Mouse (Mus musculus): ENCODE measurements around the gene Actr5. TPM values are rescaled to one million over a fixed set of nuclear protein-coding genes. Genes with fewer than 3 reads are reported as not detected.

Gene Actr5
- polyA plus RNA-seq (2016; fragmentation: Nextera tagmentation; extraction: Ambion mirVana) = 20.9 and 23.1 TPM in 2 replicates

DNA sequence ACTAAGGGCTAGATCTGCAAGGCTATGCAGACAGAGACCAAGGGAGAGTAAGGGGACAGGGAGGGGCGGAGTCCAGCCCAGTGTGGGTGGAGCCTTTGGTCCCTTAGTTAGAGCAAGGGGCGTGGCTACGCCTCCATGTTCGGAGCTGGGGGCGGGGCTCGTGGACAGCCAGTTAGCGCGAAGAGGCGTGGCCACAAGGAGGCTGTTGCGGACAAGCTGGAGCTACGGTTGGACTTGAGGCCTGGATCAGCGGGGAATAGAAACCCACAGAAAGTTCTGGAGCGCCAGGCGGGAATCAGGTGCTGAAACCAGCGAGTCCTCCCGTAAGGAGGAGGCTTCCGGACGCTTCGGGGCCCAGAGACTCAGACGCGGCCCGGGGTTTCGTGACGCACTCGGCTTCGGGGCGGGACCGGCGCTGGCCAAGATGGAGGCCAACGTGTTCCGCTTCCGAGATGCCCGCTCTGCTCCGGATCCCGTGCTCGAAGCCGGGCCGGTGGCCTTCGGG is at the start of gene Actr5:
Gene Actr5, plus strand, starts transcription at position 171 of the 505 bp plus-strand sequence.
- Histone ChIP-seq H3K4me3 (peak within 1 kb of the TSS; percentile 84), H3K9me3 (no peaks in the 10 kb centered on the region), H3K4me1 (peaks cover 12% of the 10 kb centered on the region), H3K27me3 (peaks cover 12% of the 10 kb centered on the region; the same call in 1 of the 2 replicates), H3K27ac (peak within 1 kb of the TSS; percentile 85), H3K9ac (peak within 1 kb of the TSS; percentile 82), H3K36me3 (peaks cover 19% of the 10 kb centered on the region), H3K4me2 (replicated peaks) (peak within 1 kb of the TSS; percentile 78)
- under 1% methylated on average over 39 of the region's 39 CpGs for WGBS
- ATAC-seq (ENCODE audit: insufficient number of reproducible peaks, insufficient read depth, low FRiP score, low TSS enrichment) = peak; percentile 83

DNA sequence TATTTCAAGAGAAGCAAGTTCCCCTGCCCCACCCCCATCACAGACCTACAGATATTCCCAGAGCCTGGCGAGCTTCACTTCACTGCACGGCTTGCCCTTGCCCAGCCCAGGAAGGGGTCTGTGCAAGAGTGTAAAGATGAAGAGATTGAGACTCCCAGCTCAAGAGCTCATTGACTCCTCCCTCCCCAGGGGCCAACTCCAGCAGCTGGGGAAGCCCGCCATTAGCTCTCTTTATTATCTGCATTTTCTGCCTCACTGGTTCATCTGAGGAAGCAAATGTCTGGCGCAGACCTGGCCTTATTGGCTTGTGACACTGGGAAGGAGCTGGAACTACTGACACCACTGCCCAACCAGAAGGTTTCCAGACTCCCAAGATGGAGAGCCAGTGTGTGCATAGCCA is 44.7 kb upstream of the Actr5 start:
- Histone ChIP-seq H3K27me3 (no peaks in the 10 kb centered on the region), H3K9ac (no peak overlapping the region), H3K4me2 (replicated peaks) (no peak overlapping the region), H3K9me3 (no peaks in the 10 kb centered on the region), H3K27ac (no peak overlapping the region), H3K4me1 (no peaks in the 10 kb centered on the region), H3K4me3 (no peak overlapping the region), H3K36me3 (no peaks in the 10 kb centered on the region)
- no peak for ATAC-seq (ENCODE audit: insufficient number of reproducible peaks, insufficient read depth, low FRiP score, low TSS enrichment)
- WGBS = 79% methylated on average over 4 of the region's 4 CpGs

DNA sequence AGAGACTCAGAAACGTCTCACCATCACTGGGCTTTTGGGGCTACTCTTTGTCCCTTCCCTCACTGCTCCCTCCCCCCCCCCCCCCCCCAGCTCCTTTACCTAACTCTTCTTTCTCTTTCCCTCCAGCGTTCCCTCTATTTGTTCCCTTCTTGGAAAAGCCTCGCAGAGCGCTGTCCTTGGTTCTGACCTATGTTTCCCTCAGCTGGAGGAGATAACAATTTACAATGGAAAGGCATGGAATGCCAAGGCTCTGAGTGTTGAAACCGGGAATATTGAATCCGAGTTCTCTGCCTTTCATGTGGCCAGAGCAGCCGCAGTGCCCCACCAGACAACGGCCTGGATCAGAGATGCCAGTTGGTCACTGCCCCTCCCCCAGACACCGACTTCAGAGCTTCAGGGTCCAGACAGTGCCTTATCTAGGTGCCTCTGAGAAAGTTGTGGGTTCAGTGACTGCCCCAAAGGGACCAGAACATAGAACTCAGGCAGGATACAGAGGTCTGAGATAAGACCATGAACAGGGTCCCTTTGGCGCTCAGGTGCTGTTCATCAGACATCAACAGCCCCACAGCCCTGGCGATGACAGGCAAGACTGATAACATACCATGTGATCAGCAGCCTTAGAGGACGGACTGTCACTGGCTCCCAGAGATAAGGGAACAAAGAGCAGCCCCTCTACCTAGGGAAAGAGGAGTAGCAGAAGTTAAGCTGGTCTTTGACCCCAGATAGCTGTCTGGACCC is 39.9 kb upstream of the Actr5 start:
- WGBS = 12% methylated on average over 12 of the region's 12 CpGs
- ATAC-seq (ENCODE audit: insufficient number of reproducible peaks, insufficient read depth, low FRiP score, low TSS enrichment) = no peak
- no peaks in the 10 kb centered on the region for H3K4me1 ChIP-seq
- no peak overlapping the region for H3K27ac ChIP-seq
- H3K9ac ChIP-seq = no peak overlapping the region
- H3K27me3 ChIP-seq = no peaks in the 10 kb centered on the region; the same call in 1 of the 2 replicates
- no peaks in the 10 kb centered on the region for H3K36me3 ChIP-seq
- no peaks in the 10 kb centered on the region for H3K9me3 ChIP-seq
- H3K4me2 ChIP-seq (replicated peaks) = no peak overlapping the region
- no peak overlapping the region for H3K4me3 ChIP-seq

DNA sequence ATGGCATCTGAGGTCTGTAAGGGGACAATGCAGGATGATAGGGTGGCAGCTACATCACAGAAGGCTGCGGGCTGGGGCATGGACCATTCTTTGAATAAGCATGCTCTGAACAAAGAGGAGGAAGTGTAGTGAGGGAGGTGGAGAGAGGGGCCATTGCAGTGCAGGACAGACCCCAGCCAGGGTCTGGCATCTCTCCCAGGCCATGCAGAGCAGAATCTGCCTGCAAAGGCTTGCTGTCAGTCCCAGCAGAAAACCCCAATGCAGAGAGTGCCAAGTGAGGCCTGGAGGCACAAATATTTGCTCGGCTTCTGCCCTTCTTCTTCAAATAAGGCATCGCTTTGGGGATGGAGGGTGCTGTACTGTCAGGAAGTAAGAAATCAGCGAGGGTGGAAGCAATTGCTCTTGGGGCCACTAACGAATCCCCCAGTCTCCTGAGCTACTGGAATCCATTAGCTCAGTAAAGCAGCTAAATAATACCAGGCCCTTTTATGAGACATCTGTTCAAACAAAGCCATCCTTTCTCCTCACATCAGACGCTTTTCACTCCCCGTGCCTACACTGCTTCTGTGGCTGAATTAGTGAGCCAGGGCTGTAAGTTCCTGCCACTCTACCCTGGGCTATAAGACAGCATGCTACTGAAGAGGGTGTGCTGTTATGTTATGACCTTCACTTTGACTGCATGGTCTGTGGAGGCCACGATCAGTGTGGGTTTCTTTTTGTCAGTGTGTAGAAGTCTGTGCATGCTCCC is 36.0 kb upstream of the Actr5 start:
- no peaks in the 10 kb centered on the region; the same call in 1 of the 2 replicates for H3K27me3 ChIP-seq
- H3K9me3 ChIP-seq = no peaks in the 10 kb centered on the region
- H3K27ac ChIP-seq = no peak overlapping the region
- H3K4me1 ChIP-seq = no peaks in the 10 kb centered on the region
- ATAC-seq (ENCODE audit: insufficient number of reproducible peaks, insufficient read depth, low FRiP score, low TSS enrichment) = no peak
- H3K4me2 ChIP-seq (replicated peaks) = no peak overlapping the region
- WGBS = 25% methylated on average over 8 of the region's 8 CpGs
- H3K9ac ChIP-seq = no peak overlapping the region
- no peak overlapping the region for H3K4me3 ChIP-seq
- H3K36me3 ChIP-seq = no peaks in the 10 kb centered on the region

DNA sequence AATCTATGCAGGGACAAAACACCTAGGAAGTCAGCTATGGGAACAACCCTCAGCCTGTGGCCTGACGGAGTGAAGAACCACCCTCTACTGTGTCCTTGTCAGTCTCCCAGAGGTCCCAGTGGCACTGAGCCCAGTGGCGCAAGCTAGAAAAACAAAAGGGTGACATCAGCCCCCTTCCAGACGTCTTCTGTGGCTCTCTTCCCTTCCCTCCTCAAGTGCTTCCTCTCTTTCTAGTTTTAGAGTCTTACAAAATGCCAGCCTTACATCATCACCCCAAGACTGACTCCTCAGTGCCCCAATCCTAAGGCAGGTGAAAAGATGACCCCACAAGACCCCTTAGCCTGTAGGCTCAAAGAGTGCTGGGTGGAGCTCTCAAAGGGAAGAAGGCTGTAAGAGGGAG is 34.2 kb upstream of the Actr5 start:
- H3K4me3 ChIP-seq = no peak overlapping the region
- H3K9ac ChIP-seq = no peak overlapping the region
- no peak overlapping the region for H3K27ac ChIP-seq
- no peaks in the 10 kb centered on the region for H3K9me3 ChIP-seq
- peaks cover 5% of the 10 kb centered on the region; the same call in 1 of the 2 replicates for H3K4me1 ChIP-seq
- ATAC-seq (ENCODE audit: insufficient number of reproducible peaks, insufficient read depth, low FRiP score, low TSS enrichment) = no peak
- H3K4me2 ChIP-seq (replicated peaks) = no peak overlapping the region
- peaks cover 8% of the 10 kb centered on the region; the same call in 1 of the 2 replicates for H3K27me3 ChIP-seq
- 68% methylated on average over 3 of the region's 3 CpGs for WGBS
- H3K36me3 ChIP-seq = no peaks in the 10 kb centered on the region

DNA sequence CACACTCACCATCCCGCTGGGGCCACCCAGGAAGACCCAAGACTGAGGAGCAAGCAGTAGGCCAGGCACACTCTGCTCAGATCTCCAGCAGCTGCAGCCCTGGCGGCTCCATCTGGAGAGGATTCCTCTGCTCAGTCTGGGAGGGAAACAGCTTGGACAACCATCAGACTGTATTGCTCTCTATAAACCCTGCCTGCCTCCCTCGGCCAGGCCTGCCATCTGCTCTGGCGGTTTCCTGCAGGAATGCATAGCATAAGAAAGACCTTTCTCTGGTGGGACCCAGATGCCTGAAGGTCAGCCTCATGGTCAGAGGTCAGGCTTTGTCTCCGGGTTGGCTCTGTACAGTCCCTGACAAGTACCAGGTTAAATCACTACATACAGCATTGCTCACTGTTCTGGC is 33.4 kb upstream of the Actr5 start:
- ATAC-seq (ENCODE audit: insufficient number of reproducible peaks, insufficient read depth, low FRiP score, low TSS enrichment) = no peak

DNA sequence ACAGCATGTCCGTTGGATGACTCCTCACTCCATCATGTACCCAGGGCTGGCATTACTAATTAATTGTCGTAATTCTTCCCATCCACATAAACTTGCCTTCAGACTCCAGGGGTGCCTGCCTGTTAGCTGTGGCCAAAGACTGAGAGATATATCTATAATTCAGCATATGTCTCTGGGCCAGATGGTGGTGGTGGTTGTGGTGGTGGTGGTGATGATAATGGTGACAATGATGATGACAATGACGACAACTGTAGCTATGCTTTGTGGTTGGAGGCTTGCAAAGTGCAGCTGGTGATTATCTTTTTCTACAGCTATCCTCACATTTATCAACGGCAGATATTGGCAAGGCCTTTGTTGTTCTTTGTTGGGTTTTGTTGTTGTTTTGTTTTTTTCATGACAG is 31.3 kb upstream of the Actr5 start:
- Histone ChIP-seq H3K9ac (no peak overlapping the region), H3K36me3 (no peaks in the 10 kb centered on the region), H3K27ac (no peak overlapping the region), H3K4me1 (peaks cover 6% of the 10 kb centered on the region; the same call in 1 of the 2 replicates), H3K4me2 (replicated peaks) (no peak overlapping the region), H3K9me3 (no peaks in the 10 kb centered on the region), H3K27me3 (peaks cover 12% of the 10 kb centered on the region; the same call in 1 of the 2 replicates), H3K4me3 (no peak overlapping the region)
- WGBS = 81% methylated on average over 4 of the region's 4 CpGs
- no peak for ATAC-seq (ENCODE audit: insufficient number of reproducible peaks, insufficient read depth, low FRiP score, low TSS enrichment)

More for the DNA sequence above, 33.4 kb upstream of the Actr5 start:
- Histone ChIP-seq H3K4me1 (peaks cover 6% of the 10 kb centered on the region; the same call in 1 of the 2 replicates), H3K9me3 (no peaks in the 10 kb centered on the region), H3K4me2 (replicated peaks) (no peak overlapping the region), H3K27me3 (peaks cover 10% of the 10 kb centered on the region; the same call in 1 of the 2 replicates), H3K4me3 (no peak overlapping the region), H3K27ac (no peak overlapping the region), H3K9ac (no peak overlapping the region), H3K36me3 (no peaks in the 10 kb centered on the region)
- 31% methylated on average over 5 of the region's 5 CpGs for WGBS

DNA sequence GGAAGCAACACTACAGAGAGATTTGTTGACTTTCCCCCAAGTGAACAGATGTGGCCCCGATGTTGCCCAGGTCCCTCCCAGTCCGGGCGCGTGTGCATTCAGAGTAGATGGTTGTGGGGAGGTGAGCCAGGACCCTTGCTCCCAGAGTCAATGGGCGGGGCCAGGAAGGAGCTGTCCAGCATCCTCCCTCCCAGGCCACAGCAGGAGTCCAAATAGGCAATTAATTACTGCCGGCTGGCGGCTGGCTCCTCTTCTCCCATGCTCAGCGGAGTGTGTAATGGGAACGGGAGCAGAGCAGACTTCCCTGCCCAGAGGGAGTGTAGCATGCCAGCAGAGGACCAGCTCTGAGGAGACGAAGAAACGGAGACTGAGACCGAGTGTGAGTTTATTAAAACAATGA is 29.6 kb upstream of the Actr5 start:
- Histone ChIP-seq H3K4me3 (no peak overlapping the region), H3K9ac (no peak overlapping the region), H3K9me3 (no peaks in the 10 kb centered on the region), H3K27ac (no peak overlapping the region), H3K27me3 (peaks cover 12% of the 10 kb centered on the region; the same call in 1 of the 2 replicates), H3K36me3 (no peaks in the 10 kb centered on the region), H3K4me2 (replicated peaks) (no peak overlapping the region), H3K4me1 (peaks cover 6% of the 10 kb centered on the region; the same call in 1 of the 2 replicates)
- ATAC-seq (ENCODE audit: insufficient number of reproducible peaks, insufficient read depth, low FRiP score, low TSS enrichment) = no peak
- 2% methylated on average over 12 of the region's 12 CpGs for WGBS

DNA sequence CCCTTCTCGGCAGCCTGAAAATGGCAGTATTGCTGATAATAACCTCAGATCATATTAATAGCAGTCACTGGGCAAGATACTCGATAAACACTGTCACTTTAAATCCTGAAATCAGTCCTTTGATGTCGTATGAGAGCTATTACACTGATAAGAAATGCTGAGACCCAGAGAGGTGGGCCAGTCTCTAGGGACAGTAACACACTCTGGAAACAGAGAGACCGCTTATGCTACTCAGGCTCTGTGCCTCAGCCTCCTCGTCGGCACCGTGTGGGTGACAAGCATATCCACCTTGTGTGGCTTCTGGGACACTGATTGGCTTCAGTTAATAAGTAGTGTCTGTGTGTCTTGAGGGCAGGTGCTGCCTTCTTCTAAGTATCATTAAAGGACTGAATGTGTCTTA is 29.1 kb upstream of the Actr5 start:
- no peak overlapping the region for H3K4me3 ChIP-seq
- H3K27ac ChIP-seq = no peak overlapping the region
- no peak overlapping the region for H3K4me2 ChIP-seq (replicated peaks)
- WGBS = 11% methylated on average over 7 of the region's 7 CpGs
- peaks cover 6% of the 10 kb centered on the region; the same call in 1 of the 2 replicates for H3K4me1 ChIP-seq
- no peak for ATAC-seq (ENCODE audit: insufficient number of reproducible peaks, insufficient read depth, low FRiP score, low TSS enrichment)
- no peaks in the 10 kb centered on the region for H3K36me3 ChIP-seq
- no peak overlapping the region for H3K9ac ChIP-seq
- no peaks in the 10 kb centered on the region for H3K9me3 ChIP-seq
- peaks cover 12% of the 10 kb centered on the region; the same call in 1 of the 2 replicates for H3K27me3 ChIP-seq

DNA sequence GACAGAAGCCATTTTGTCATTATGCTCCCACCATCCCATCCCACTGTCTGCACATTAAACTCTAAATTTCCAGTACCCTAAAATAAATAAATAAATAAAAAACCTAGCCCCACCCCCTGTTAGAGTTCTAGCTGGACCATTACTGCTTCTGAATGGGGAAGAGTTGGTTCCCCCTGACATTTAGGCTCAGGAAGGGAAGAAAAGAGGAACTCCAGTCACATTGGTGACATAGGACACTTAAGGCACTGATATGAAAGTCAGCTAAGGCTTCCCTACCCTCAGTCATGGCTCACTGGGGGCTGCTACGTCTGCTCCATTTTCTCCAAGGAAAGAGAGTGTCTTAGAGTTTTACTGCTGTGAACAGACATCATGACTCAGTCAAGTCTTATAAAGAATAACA is 27.9 kb upstream of the Actr5 start:
- no peak overlapping the region for H3K9ac ChIP-seq
- no peak overlapping the region for H3K27ac ChIP-seq
- ATAC-seq (ENCODE audit: insufficient number of reproducible peaks, insufficient read depth, low FRiP score, low TSS enrichment) = no peak
- H3K9me3 ChIP-seq = no peaks in the 10 kb centered on the region
- H3K4me3 ChIP-seq = no peak overlapping the region
- H3K27me3 ChIP-seq = peaks cover 12% of the 10 kb centered on the region; the same call in 1 of the 2 replicates
- WGBS = 67% methylated on average over 1 of the region's 1 CpGs
- H3K4me2 ChIP-seq (replicated peaks) = no peak overlapping the region
- peaks cover 6% of the 10 kb centered on the region; the same call in 1 of the 2 replicates for H3K4me1 ChIP-seq
- no peaks in the 10 kb centered on the region for H3K36me3 ChIP-seq

DNA sequence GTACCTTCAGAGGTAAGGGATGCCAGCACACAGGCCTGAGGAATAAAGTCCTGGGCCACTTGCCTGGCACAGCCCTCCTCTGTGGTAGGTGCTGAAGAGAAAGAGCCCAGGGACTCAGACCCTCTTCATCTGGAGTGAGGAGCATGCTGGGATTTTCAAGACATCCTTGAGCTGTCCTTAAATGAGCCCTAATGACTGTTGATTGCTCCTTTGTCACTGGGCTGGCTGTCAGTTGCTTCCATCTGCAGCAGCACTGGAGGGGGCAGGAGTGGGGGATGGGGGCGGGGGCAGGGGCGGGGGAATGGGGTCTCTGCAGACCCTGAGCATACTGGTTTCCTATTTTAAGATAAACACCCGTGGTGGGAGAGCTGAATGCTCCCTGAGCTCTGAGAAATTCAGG is 24.2 kb upstream of the Actr5 start:
- H3K36me3 ChIP-seq = no peaks in the 10 kb centered on the region
- peaks cover 1% of the 10 kb centered on the region; the same call in 1 of the 2 replicates for H3K4me1 ChIP-seq
- no peak for ATAC-seq (ENCODE audit: insufficient number of reproducible peaks, insufficient read depth, low FRiP score, low TSS enrichment)
- whole genome bisulfite sequencing = 28% methylated on average over 2 of the region's 3 CpGs
- no peak overlapping the region for H3K9ac ChIP-seq
- H3K27me3 ChIP-seq = peaks cover 27% of the 10 kb centered on the region
- no peak overlapping the region for H3K27ac ChIP-seq
- no peaks in the 10 kb centered on the region for H3K9me3 ChIP-seq
- H3K4me3 ChIP-seq = no peak overlapping the region
- no peak overlapping the region for H3K4me2 ChIP-seq (replicated peaks)
